Mouse (Mus musculus) bone marrow macrophage, adult 2 months (primary cell): Measurements from ENCODE around the gene BC049730. TPM values are rescaled to one million over a fixed set of nuclear protein-coding genes. Genes with fewer than 3 reads are reported as not detected.
"Not testable (repeated sequence)": the region's sequence is repeated elsewhere in the genome, so short reads cannot be mapped to it uniquely, and the experiment has no call there.

Experiments used
- H3K27ac ChIP-seq: 2 replicates; pipeline ENCODE4 v1.5.1; 2012; ENCODE audit warnings: low read depth, low read length; ENCODE audit not compliant: insufficient read depth
- H3K4me1 ChIP-seq: 2 replicates; pipeline ENCODE4 v1.6.1; 2012; ENCODE audit warnings: low read length; ENCODE audit not compliant: control insufficient read depth, insufficient read depth
- H3K4me3 ChIP-seq: 2 replicates; pipeline ENCODE4 v1.5.1; 2012; ENCODE audit warnings: mild to moderate bottlenecking, low read length, moderate library complexity; ENCODE audit not compliant: insufficient read depth
- CTCF ChIP-seq: IDR thresholded peaks from 2 replicates; pipeline ENCODE4 v1.5.1; 2012; ENCODE audit warnings: low read depth, mild to moderate bottlenecking, low read length, moderate library complexity
- POLR2A ChIP-seq: IDR thresholded peaks from 2 replicates; pipeline ENCODE4 v1.6.1; 2012; ENCODE audit warnings: mild to moderate bottlenecking, low read depth, low read length, borderline replicate concordance
- polyA plus RNA-seq: library from polyadenylated mRNA; stranded (reverse); fragments of >200 nt; gene quantifications from 2 replicates; pipeline ENCODE4 v1.2.4, GENCODE M21; 2012; ENCODE audit not compliant: missing spikeins, insufficient read depth, insufficient read length

The BC049730 gene
- polyA plus RNA-seq, 1 experiment = not detected

GRCm38 (mm10) chr7:24715039-24715438 lies 6.0 kb downstream of the BC049730 start:
- TF ChIP-seq POLR2A (no peak), CTCF (no peak)
- H3K27ac ChIP-seq = no peak overlapping the region

GRCm38 (mm10) chr7:24726808-24727207 lies 17.8 kb downstream of the BC049730 start, which contains the start of gene Gm4763:
Gene Gm4763, minus strand, starts transcription at chr7:24726908.
- H3K27ac ChIP-seq, H3K4me3 ChIP-seq, H3K4me1 ChIP-seq: not testable (repeated sequence)

More at GRCm38 (mm10) chr7:24715039-24715438, 6.0 kb downstream of the BC049730 start:
- H3K4me3 ChIP-seq = no peak overlapping the region
- peaks cover 4% of the 10 kb centered on the region for H3K4me1 ChIP-seq

GRCm38 (mm10) chr7:24735970-24736670 lies 27.1 kb downstream of the BC049730 start:
- Histone ChIP-seq H3K4me1 (peaks cover 3% of the 10 kb centered on the region; the same call in 1 of the 2 replicates), H3K4me3 (no peak overlapping the region), H3K27ac (no peak overlapping the region)
- TF ChIP-seq POLR2A = no peak
- no peak for TF ChIP-seq CTCF

GRCm38 (mm10) chr7:24750695-24751094 lies 41.7 kb downstream of the BC049730 start:
- peaks cover 8% of the 10 kb centered on the region for H3K4me1 ChIP-seq
- no peak overlapping the region for H3K4me3 ChIP-seq
- TF ChIP-seq CTCF = no peak
- TF ChIP-seq POLR2A = no peak
- no peak overlapping the region for H3K27ac ChIP-seq

GRCm38 (mm10) chr7:24751610-24752009 lies 42.6 kb downstream of the BC049730 start:
- peaks cover 8% of the 10 kb centered on the region for H3K4me1 ChIP-seq
- H3K4me3 ChIP-seq = no peak overlapping the region
- no peak overlapping the region for H3K27ac ChIP-seq
- TF ChIP-seq POLR2A (no peak), CTCF (no peak)

- H3K27ac ChIP-seq = no peak overlapping the region
- peaks cover 11% of the 10 kb centered on the region for H3K4me1 ChIP-seq
- no peak for TF ChIP-seq POLR2A
- no peak for TF ChIP-seq CTCF
- H3K4me3 ChIP-seq = no peak overlapping the region
Measured at GRCm38 (mm10) chr7:24753476-24753875, 44.4 kb downstream of the BC049730 start.

- Histone ChIP-seq H3K4me1 (peaks cover 16% of the 10 kb centered on the region), H3K4me3 (no peak overlapping the region), H3K27ac (no peak overlapping the region)
- no peak for TF ChIP-seq POLR2A
- no peak for TF ChIP-seq CTCF
Measured at GRCm38 (mm10) chr7:24758520-24758919, 49.5 kb downstream of the BC049730 start.

- Histone ChIP-seq H3K27ac (no peak within 1 kb of the TSS), H3K4me1 (peaks cover 11% of the 10 kb centered on the region; the same call in 1 of the 2 replicates), H3K4me3 (no peak within 1 kb of the TSS)
- TF ChIP-seq POLR2A (no peak), CTCF (no peak)
Measured at GRCm38 (mm10) chr7:24760211-24760610, 51.2 kb downstream of the BC049730 start, which contains the start of gene Cd177. Gene Cd177, minus strand, starts transcription at chr7:24760311.

- Histone ChIP-seq H3K4me3 (no peak overlapping the region), H3K4me1 (peaks cover 11% of the 10 kb centered on the region; the same call in 1 of the 2 replicates), H3K27ac (no peak overlapping the region)
- TF ChIP-seq CTCF = no peak
- TF ChIP-seq POLR2A = no peak
Measured at GRCm38 (mm10) chr7:24761161-24761560, 52.1 kb downstream of the BC049730 start.

GRCm38 (mm10) chr7:24762574-24762973 lies 53.5 kb downstream of the BC049730 start:
- Histone ChIP-seq H3K4me3 (no peak overlapping the region), H3K27ac (no peak overlapping the region), H3K4me1 (peaks cover 11% of the 10 kb centered on the region; the same call in 1 of the 2 replicates)
- TF ChIP-seq CTCF (no peak), POLR2A (no peak)

Other genes starting within 250 kb of the BC049730 start
- 24.8 and 27.5 TPM in 2 replicates for gene Plaur, start 246.8 kb upstream of the BC049730 start, polyA plus RNA-seq
- gene Cadm4, start 227.2 kb upstream of the BC049730 start, polyA plus RNA-seq = not detected in 2 replicates
- gene Zfp428, start 202.2 kb upstream of the BC049730 start, polyA plus RNA-seq = 0.69 TPM in 1 of 2 replicates, not detected in the other
- gene AC161166.1, start 196.8 kb upstream of the BC049730 start, polyA plus RNA-seq = not detected in 2 replicates
- gene Irgq, start 178.6 kb upstream of the BC049730 start, polyA plus RNA-seq = 6.6 and 8.5 TPM in 2 replicates
- gene Pinlyp, start 163.1 kb upstream of the BC049730 start, polyA plus RNA-seq = not detected in 2 replicates
- gene Xrcc1, start 163.0 kb upstream of the BC049730 start, polyA plus RNA-seq = 54.6 and 58.7 TPM in 2 replicates
- gene Ethe1, start 121.7 kb upstream of the BC049730 start, polyA plus RNA-seq = 18.2 and 18.5 TPM in 2 replicates
- gene Zfp575, start 121.6 kb upstream of the BC049730 start, polyA plus RNA-seq = not detected in 2 replicates
- 7.2 and 7.6 TPM in 2 replicates for gene Phldb3, start 98.5 kb upstream of the BC049730 start, polyA plus RNA-seq
- gene Lypd3, start 72.7 kb upstream of the BC049730 start, polyA plus RNA-seq = not detected in 2 replicates
- not detected in 2 replicates for gene Tex101, start 32.6 kb upstream of the BC049730 start, polyA plus RNA-seq
- not detected in 2 replicates for gene Gm4763, start 17.7 kb downstream of the BC049730 start, polyA plus RNA-seq
- 0.47 and 0.74 TPM in 2 replicates for gene Cd177, start 51.1 kb downstream of the BC049730 start, polyA plus RNA-seq
- 1.7 TPM in 1 of 2 replicates, not detected in the other for gene Ceacam10, start 68.0 kb downstream of the BC049730 start, polyA plus RNA-seq
- gene Gm9844, start 153.0 kb downstream of the BC049730 start, polyA plus RNA-seq = 2.4 TPM in 1 of 2 replicates, not detected in the other
- gene Lypd4, start 160.7 kb downstream of the BC049730 start, polyA plus RNA-seq = not detected in 2 replicates
- gene Dmrtc2, start 160.8 kb downstream of the BC049730 start, polyA plus RNA-seq = not detected in 2 replicates
- 1,580 and 1,635 TPM in 2 replicates for gene Rps19, start 175.1 kb downstream of the BC049730 start, polyA plus RNA-seq
- not detected in 2 replicates for gene Cd79a, start 188.1 kb downstream of the BC049730 start, polyA plus RNA-seq
- 197 and 204 TPM in 2 replicates for gene Arhgef1, start 193.7 kb downstream of the BC049730 start, polyA plus RNA-seq
- gene Gm4881, start 235.3 kb downstream of the BC049730 start, polyA plus RNA-seq = not detected in 2 replicates